21 mouse cellular contexts compared by ENCODE assay signal in genomic region chr2:30703308-30703707, GRCm38 (mm10).
DNase-seq lines count a peak whose midpoint lies in the region; ATAC-seq and TF ChIP-seq lines count a peak whose summit lies in the region.
"Had no signal": no experiment of that assay in that cellular context is flagged by ENCODE, and none has a peak within 500 bp of the region (broad histone marks: within the 10 kb centered on the region; RNA-seq: fewer than 3 reads in every experiment).

No protein-coding gene starts in this region.

- TF ChIP-seq CTCF in layer of hippocampus, adult 2 months (conservative IDR thresholded peaks at IDR 0.05): no peak

- peaks cover 67% of the 10 kb centered on the region for H3K4me1 ChIP-seq in hindbrain, embryonic 10.5 days (replicated peaks)
- H3K4me1 ChIP-seq in hindbrain, embryonic 13.5 days (replicated peaks): peaks cover 58% of the 10 kb centered on the region
- peaks cover 42% of the 10 kb centered on the region for H3K4me1 ChIP-seq in midbrain, embryonic 12.5 days
- peaks cover 33% of the 10 kb centered on the region for H3K4me1 ChIP-seq in midbrain, embryonic 11.5 days (ENCODE audit: control insufficient read depth, insufficient read depth, low read length)
- peaks cover 37% of the 10 kb centered on the region for H3K4me1 ChIP-seq in stomach, embryonic 15.5 days

- no peaks in the 10 kb centered on the region for H3K27me3 ChIP-seq in hindbrain, embryonic 10.5 days (ENCODE audit: insufficient read depth, poor library complexity, severe bottlenecking)
- no peaks in the 10 kb centered on the region for H3K27me3 ChIP-seq in hindbrain, embryonic 13.5 days
- no peaks in the 10 kb centered on the region for H3K27me3 ChIP-seq in midbrain, embryonic 12.5 days
- H3K27me3 ChIP-seq in midbrain, embryonic 11.5 days (ENCODE audit: control insufficient read depth, insufficient read depth, low read length): no peaks in the 10 kb centered on the region
- no peaks in the 10 kb centered on the region for H3K27me3 ChIP-seq in stomach, embryonic 15.5 days (replicated peaks)
- H3K27me3 ChIP-seq: embryonic facial prominence, embryonic 15.5 days; neural tube, embryonic 12.5 days had no signal

- 0 out of 2 replicates have a peak, but pooled peaks cover 5% of the 10 kb centered on the region for H3K36me3 ChIP-seq in hindbrain, embryonic 10.5 days
- H3K36me3 ChIP-seq in hindbrain, embryonic 13.5 days: no peaks in the 10 kb centered on the region
- H3K36me3 ChIP-seq in midbrain, embryonic 12.5 days: no peaks in the 10 kb centered on the region
- no peaks in the 10 kb centered on the region for H3K36me3 ChIP-seq in midbrain, embryonic 11.5 days (ENCODE audit: control insufficient read depth, insufficient read depth, low read length)
- no peaks in the 10 kb centered on the region for H3K36me3 ChIP-seq in stomach, embryonic 15.5 days
- H3K36me3 ChIP-seq: embryonic facial prominence, embryonic 15.5 days; G1E; liver, embryonic 15.5 days; neural tube, embryonic 12.5 days had no signal

- 89% methylated on average over 1 of the region's 1 CpGs for WGBS in hindbrain, embryonic 10.5 days
- 97% methylated on average over 1 of the region's 1 CpGs for WGBS in hindbrain, embryonic 13.5 days
- WGBS in midbrain, embryonic 12.5 days: 97% methylated on average over 1 of the region's 1 CpGs
- WGBS in midbrain, embryonic 11.5 days: 97% methylated on average over 1 of the region's 1 CpGs
- WGBS in stomach, embryonic 15.5 days: 86% methylated on average over 1 of the region's 1 CpGs

- no peak for DNase-seq in hindbrain, embryonic 10.5 days (ENCODE audit: low spot score)
- no peak for DNase-seq in layer of hippocampus, adult 2 months (ENCODE audit: low spot score in 2 of 2)
- DNase-seq in layer of hippocampus, adult 8-10 months (ENCODE audit: low spot score in 2 of 2): no peak
- DNase-seq in midbrain, embryonic 11.5 days (ENCODE audit: low spot score, missing footprints): no peak
- no peak for DNase-seq in right cerebral cortex, postnatal 14 days
- DNase-seq: adrenal gland, adult 2 months; B cell, adult 2 months; cerebellum, adult 11 months; cerebellum, adult 9-11 months; gastrocnemius, postnatal 36 days; kidney, adult 18-20 months; liver; right cerebral cortex, postnatal 25 days had no signal

- no peak overlapping the region for H3K4me3 ChIP-seq in hindbrain, embryonic 10.5 days
- no peak overlapping the region for H3K4me3 ChIP-seq in hindbrain, embryonic 13.5 days
- H3K4me3 ChIP-seq in layer of hippocampus, adult 2 months: no peak overlapping the region
- no peak overlapping the region for H3K4me3 ChIP-seq in midbrain, embryonic 12.5 days
- H3K4me3 ChIP-seq in midbrain, embryonic 11.5 days (ENCODE audit: low read depth, low read length): no peak overlapping the region
- no peak overlapping the region for H3K4me3 ChIP-seq in stomach, embryonic 15.5 days (replicated peaks)
- H3K4me3 ChIP-seq: embryonic facial prominence, embryonic 15.5 days; liver, embryonic 15.5 days; neural tube, embryonic 12.5 days had no signal

- H3K4me2 ChIP-seq in hindbrain, embryonic 13.5 days: no peak overlapping the region
- H3K4me2 ChIP-seq in midbrain, embryonic 12.5 days (replicated peaks): no peak overlapping the region
- H3K4me2 ChIP-seq in midbrain, embryonic 11.5 days: no peak overlapping the region
- H3K4me2 ChIP-seq in stomach, embryonic 15.5 days: no peak overlapping the region
- H3K4me2 ChIP-seq: embryonic facial prominence, embryonic 15.5 days; liver, embryonic 15.5 days; neural tube, embryonic 12.5 days had no signal

- peak overlapping the region; percentile 88 for H3K27ac ChIP-seq in hindbrain, embryonic 10.5 days
- H3K27ac ChIP-seq in hindbrain, embryonic 13.5 days: no peak overlapping the region
- H3K27ac ChIP-seq in layer of hippocampus, adult 2 months: peak overlapping the region; percentile 78; the same call in 1 of the 2 replicates
- H3K27ac ChIP-seq in midbrain, embryonic 12.5 days (replicated peaks): peak overlapping the region; percentile 60; the same call in 1 of the 2 replicates
- no peak overlapping the region for H3K27ac ChIP-seq in midbrain, embryonic 11.5 days (ENCODE audit: low read depth, low read length)
- peak overlapping the region; percentile 80; the same call in 1 of the 2 replicates for H3K27ac ChIP-seq in stomach, embryonic 15.5 days
- H3K27ac ChIP-seq: liver, embryonic 15.5 days; macrophage had no signal

- H3K9me3 ChIP-seq in hindbrain, embryonic 10.5 days: peaks cover 7% of the 10 kb centered on the region
- H3K9me3 ChIP-seq in hindbrain, embryonic 13.5 days: peaks cover 4% of the 10 kb centered on the region; the same call in 1 of the 2 replicates
- peaks cover 7% of the 10 kb centered on the region; the same call in 1 of the 2 replicates for H3K9me3 ChIP-seq in midbrain, embryonic 12.5 days
- peaks cover 5% of the 10 kb centered on the region; the same call in 1 of the 2 replicates for H3K9me3 ChIP-seq in midbrain, embryonic 11.5 days (ENCODE audit: control insufficient read depth, low read length)
- H3K9me3 ChIP-seq in stomach, embryonic 15.5 days: no peaks in the 10 kb centered on the region
- H3K9me3 ChIP-seq: embryonic facial prominence, embryonic 15.5 days; G1E; liver, embryonic 15.5 days had no signal

- ATAC-seq in hindbrain, embryonic 13.5 days (ENCODE audit: low FRiP score): no peak
- no peak for ATAC-seq in midbrain, embryonic 12.5 days (ENCODE audit: low FRiP score, low read depth)
- ATAC-seq in midbrain, embryonic 11.5 days (ENCODE audit: low FRiP score): no peak
- ATAC-seq in stomach, embryonic 15.5 days (ENCODE audit: insufficient read depth, low FRiP score, low read depth): no peak

- no peak overlapping the region for H3K9ac ChIP-seq in hindbrain, embryonic 13.5 days
- H3K9ac ChIP-seq in midbrain, embryonic 12.5 days (replicated peaks): no peak overlapping the region
- no peak overlapping the region for H3K9ac ChIP-seq in midbrain, embryonic 11.5 days (ENCODE audit: low read length)
- no peak overlapping the region for H3K9ac ChIP-seq in stomach, embryonic 15.5 days
- H3K9ac ChIP-seq: embryonic facial prominence, embryonic 15.5 days; liver, embryonic 15.5 days; neural tube, embryonic 12.5 days had no signal

Comparison
In these comparisons a context has a peak if more than half of its experiments do, and no peak if none do; other contexts are left out.
1. H3K27ac ChIP-seq: peak in hindbrain, embryonic 10.5 days (single experiment), layer of hippocampus, adult 2 months (single experiment), midbrain, embryonic 12.5 days (single experiment) and stomach, embryonic 15.5 days (single experiment); none in hindbrain, embryonic 13.5 days (single experiment) and midbrain, embryonic 11.5 days (single experiment).